Mouse (Mus musculus) liver, embryonic 12.5 days (tissue): ENCODE results near the gene Zfp661. TPM values are rescaled to one million over a fixed set of nuclear protein-coding genes. Genes with fewer than 3 reads are reported as not detected.
A peak's percentile ranks its signal among the peaks of the same experiment; 100 is the strongest.

Source experiments
- ATAC-seq: fragments of 200-750 bp; cut with Nextera tagmentation; 2 replicates; pipeline ENCODE4 v1.8.0; 2017; ENCODE audit warnings: moderate number of reproducible peaks, mild to moderate bottlenecking, moderate library complexity
- H3K27ac ChIP-seq: fragments of 300-500 bp; sonication (generic); 2 replicates; pipeline ENCODE4 v1.5.1; 2016; ENCODE audit warnings: mild to moderate bottlenecking
- H3K27me3 ChIP-seq: fragments of 300-500 bp; sonication (generic); replicated peaks from 2 replicates; pipeline ENCODE4 v1.6.1; 2016; ENCODE audit warnings: mild to moderate bottlenecking, moderate library complexity
- H3K36me3 ChIP-seq: fragments of 300-500 bp; sonication (generic); 2 replicates; pipeline ENCODE4 v1.6.1; 2016; ENCODE audit warnings: mild to moderate bottlenecking, moderate library complexity
- H3K4me1 ChIP-seq: fragments of 300-500 bp; sonication (generic); 2 replicates; pipeline ENCODE4 v1.6.1; 2016
- H3K4me2 ChIP-seq: fragments of 300-500 bp; sonication (generic); 2 replicates; pipeline ENCODE4 v1.6.1; 2016; ENCODE audit warnings: mild to moderate bottlenecking, moderate library complexity
- H3K4me3 ChIP-seq: fragments of 300-500 bp; sonication (generic); 2 replicates; pipeline ENCODE4 v1.5.1; 2016; ENCODE audit warnings: mild to moderate bottlenecking, moderate library complexity
- H3K9ac ChIP-seq: fragments of 300-500 bp; sonication (generic); 2 replicates; pipeline ENCODE4 v1.6.1; 2016; ENCODE audit warnings: mild to moderate bottlenecking, moderate library complexity
- H3K9me3 ChIP-seq: fragments of 300-500 bp; sonication (generic); replicated peaks from 2 replicates; pipeline ENCODE4 v1.6.1; 2016; ENCODE audit warnings: mild to moderate bottlenecking, moderate library complexity
- WGBS: fragments of 180-500 bp; shearing (Covaris S2); methylation state at CpG from one replicate; pipeline ENCODE4 v1.1.7; 2016; ENCODE audit not compliant: insufficient replicate concordance; 5-methylcytosine and 5-hydroxymethylcytosine counted together
- polyA plus RNA-seq: library from polyadenylated mRNA; unstranded; fragments of >200 nt; fragmentation: Nextera tagmentation; extraction: Ambion mirVana; gene quantifications from 2 replicates; pipeline ENCODE4 v1.2.1, GENCODE M21; 2016

Gene Zfp661
- polyA plus RNA-seq, 1 experiment from 2014 or later = 2.0 TPM

GRCm38 (mm10) chr2:127549711-127550110, 37.2 kb downstream of the Zfp661 start:
- ATAC-seq = no peak
- no peaks in the 10 kb centered on the region for H3K9me3 ChIP-seq
- no peak overlapping the region for H3K27ac ChIP-seq
- H3K4me2 ChIP-seq = no peak overlapping the region
- H3K27me3 ChIP-seq = peaks cover 30% of the 10 kb centered on the region
- H3K36me3 ChIP-seq = no peaks in the 10 kb centered on the region
- peaks cover 14% of the 10 kb centered on the region; the same call in 1 of the 2 replicates for H3K4me1 ChIP-seq
- no peak overlapping the region for H3K9ac ChIP-seq
- H3K4me3 ChIP-seq = no peak overlapping the region

- 35% methylated on average over 5 of the region's 5 CpGs for WGBS
- 0 out of 2 replicates have a peak overlapping the region, but pooled peaks have one; percentile 28 for H3K9ac ChIP-seq
- H3K4me2 ChIP-seq = peak overlapping the region; percentile 34
- H3K9me3 ChIP-seq = no peaks in the 10 kb centered on the region
- peak overlapping the region; percentile 72 for H3K27ac ChIP-seq
- peaks cover 14% of the 10 kb centered on the region; the same call in 1 of the 2 replicates for H3K4me1 ChIP-seq
- H3K36me3 ChIP-seq = no peaks in the 10 kb centered on the region
- H3K4me3 ChIP-seq = no peak overlapping the region
- H3K27me3 ChIP-seq = peaks cover 34% of the 10 kb centered on the region
- ATAC-seq = peak; percentile 91
Measured at GRCm38 (mm10) chr2:127548342-127549074, 38.4 kb downstream of the Zfp661 start.

- no peaks in the 10 kb centered on the region for H3K9me3 ChIP-seq
- no peak overlapping the region for H3K9ac ChIP-seq
- WGBS = 56% methylated on average over 2 of the region's 2 CpGs
- no peak for ATAC-seq
- H3K4me2 ChIP-seq = no peak overlapping the region
- no peaks in the 10 kb centered on the region for H3K36me3 ChIP-seq
- no peak overlapping the region for H3K4me3 ChIP-seq
- H3K27me3 ChIP-seq = peaks cover 92% of the 10 kb centered on the region
- 0 out of 2 replicates have a peak, but pooled peaks cover 5% of the 10 kb centered on the region for H3K4me1 ChIP-seq
- no peak overlapping the region for H3K27ac ChIP-seq
Measured at GRCm38 (mm10) chr2:127541697-127542096, 45.2 kb downstream of the Zfp661 start.

- 6% methylated on average over 29 of the region's 29 CpGs for WGBS
- H3K4me2 ChIP-seq = peak within 1 kb of the TSS; percentile 14; the same call in 1 of the 2 replicates
- H3K4me1 ChIP-seq = 0 out of 2 replicates have a peak, but pooled peaks cover 5% of the 10 kb centered on the region
- H3K4me3 ChIP-seq = no peak within 1 kb of the TSS
- no peak within 1 kb of the TSS for H3K9ac ChIP-seq
- no peak for ATAC-seq
- H3K9me3 ChIP-seq = no peaks in the 10 kb centered on the region
- no peak within 1 kb of the TSS for H3K27ac ChIP-seq
- H3K27me3 ChIP-seq = peaks cover 88% of the 10 kb centered on the region
- H3K36me3 ChIP-seq = no peaks in the 10 kb centered on the region
Measured at GRCm38 (mm10) chr2:127541185-127541584, 45.7 kb downstream of the Zfp661 start, which contains the start of gene Prom2. Prom2 (minus strand) TSS chr2:127541467.

GRCm38 (mm10) chr2:127539494-127539893, 47.4 kb downstream of the Zfp661 start:
- ATAC-seq = no peak
- WGBS = 28% methylated on average over 4 of the region's 4 CpGs
- no peak overlapping the region for H3K4me3 ChIP-seq
- no peaks in the 10 kb centered on the region for H3K36me3 ChIP-seq
- 0 out of 2 replicates have a peak, but pooled peaks cover 5% of the 10 kb centered on the region for H3K4me1 ChIP-seq
- H3K27me3 ChIP-seq = peaks cover 71% of the 10 kb centered on the region
- no peak overlapping the region for H3K4me2 ChIP-seq
- H3K9ac ChIP-seq = no peak overlapping the region
- no peaks in the 10 kb centered on the region for H3K9me3 ChIP-seq
- no peak overlapping the region for H3K27ac ChIP-seq

- ATAC-seq = no peak
- H3K4me1 ChIP-seq = 0 out of 2 replicates have a peak, but pooled peaks cover 5% of the 10 kb centered on the region
- peaks cover 54% of the 10 kb centered on the region for H3K27me3 ChIP-seq
- H3K4me3 ChIP-seq = no peak overlapping the region
- no peaks in the 10 kb centered on the region for H3K36me3 ChIP-seq
- no peak overlapping the region for H3K4me2 ChIP-seq
- WGBS = 36% methylated on average over 3 of the region's 3 CpGs
- no peak overlapping the region for H3K9ac ChIP-seq
- H3K9me3 ChIP-seq = no peaks in the 10 kb centered on the region
- H3K27ac ChIP-seq = no peak overlapping the region
Measured at GRCm38 (mm10) chr2:127537548-127537947, 49.3 kb downstream of the Zfp661 start.

- Histone ChIP-seq H3K27ac (no peak overlapping the region), H3K9ac (no peak overlapping the region), H3K4me2 (no peak overlapping the region), H3K36me3 (no peaks in the 10 kb centered on the region), H3K27me3 (peaks cover 39% of the 10 kb centered on the region), H3K4me1 (no peaks in the 10 kb centered on the region), H3K4me3 (no peak overlapping the region), H3K9me3 (no peaks in the 10 kb centered on the region)
- WGBS = 53% methylated on average over 9 of the region's 9 CpGs
- no peak for ATAC-seq
Measured at GRCm38 (mm10) chr2:127535363-127535762, 51.5 kb downstream of the Zfp661 start.

GRCm38 (mm10) chr2:127532379-127532778, 54.5 kb downstream of the Zfp661 start:
- Histone ChIP-seq H3K4me3 (no peak overlapping the region), H3K4me2 (no peak overlapping the region), H3K27me3 (peaks cover 12% of the 10 kb centered on the region; the same call in 1 of the 2 replicates), H3K4me1 (no peaks in the 10 kb centered on the region), H3K9ac (no peak overlapping the region), H3K9me3 (no peaks in the 10 kb centered on the region), H3K27ac (no peak overlapping the region), H3K36me3 (no peaks in the 10 kb centered on the region)
- no peak for ATAC-seq
- whole genome bisulfite sequencing = 9% methylated on average over 9 of the region's 9 CpGs

GRCm38 (mm10) chr2:127531592-127531991, 55.3 kb downstream of the Zfp661 start:
- Histone ChIP-seq H3K9me3 (no peaks in the 10 kb centered on the region), H3K4me1 (no peaks in the 10 kb centered on the region), H3K9ac (no peak overlapping the region), H3K4me2 (no peak overlapping the region), H3K27ac (no peak overlapping the region), H3K27me3 (peaks cover 7% of the 10 kb centered on the region; the same call in 1 of the 2 replicates), H3K4me3 (no peak overlapping the region), H3K36me3 (no peaks in the 10 kb centered on the region)
- ATAC-seq = no peak
- WGBS = 57% methylated on average over 2 of the region's 2 CpGs

GRCm38 (mm10) chr2:127530418-127530817, 56.5 kb downstream of the Zfp661 start:
- Histone ChIP-seq H3K4me3 (no peak overlapping the region), H3K4me2 (no peak overlapping the region), H3K27me3 (peaks cover 7% of the 10 kb centered on the region; the same call in 1 of the 2 replicates), H3K4me1 (peaks cover 5% of the 10 kb centered on the region; the same call in 1 of the 2 replicates), H3K36me3 (no peaks in the 10 kb centered on the region), H3K9me3 (no peaks in the 10 kb centered on the region), H3K27ac (no peak overlapping the region), H3K9ac (no peak overlapping the region)
- ATAC-seq = no peak
- 47% methylated on average over 3 of the region's 3 CpGs for WGBS

- no peaks in the 10 kb centered on the region for H3K9me3 ChIP-seq
- WGBS = 53% methylated on average over 3 of the region's 3 CpGs
Measured at GRCm38 (mm10) chr2:127525004-127525775, 61.7 kb downstream of the Zfp661 start.

More at GRCm38 (mm10) chr2:127525004-127525775, 61.7 kb downstream of the Zfp661 start:
- no peak overlapping the region for H3K27ac ChIP-seq
- H3K4me2 ChIP-seq = no peak overlapping the region
- no peaks in the 10 kb centered on the region for H3K36me3 ChIP-seq
- ATAC-seq = no peak
- no peak overlapping the region for H3K4me3 ChIP-seq
- H3K27me3 ChIP-seq = peaks cover 23% of the 10 kb centered on the region
- peaks cover 15% of the 10 kb centered on the region; the same call in 1 of the 2 replicates for H3K4me1 ChIP-seq
- H3K9ac ChIP-seq = no peak overlapping the region
